Mouse (Mus musculus): ENCODE results near the gene Cygb.
"Not testable (repeated sequence)": the region's sequence is repeated elsewhere in the genome, so short reads cannot be mapped to it uniquely, and the experiment has no call there.

Gene Cygb

GRCm38 (mm10) chr11:116674616-116675379 is 20.7 kb upstream of the Cygb start:
- DNase-seq (ENCODE audit: low read depth, low spot score), result peak; percentile 38

GRCm38 (mm10) chr11:116673410-116673809 is 19.3 kb upstream of the Cygb start:
- DNase-seq (ENCODE audit: low read depth, low spot score), result no peak

- peak; percentile 64 for DNase-seq (ENCODE audit: low read depth, low spot score)
Observed at GRCm38 (mm10) chr11:116672595-116672994, 18.5 kb upstream of the Cygb start.

- no peak for DNase-seq (ENCODE audit: low read depth, low spot score)
Observed at GRCm38 (mm10) chr11:116671845-116672434, 17.8 kb upstream of the Cygb start.

- DNase-seq (ENCODE audit: low read depth, low spot score), result peak; percentile 99
Observed at GRCm38 (mm10) chr11:116671112-116671844, 17.2 kb upstream of the Cygb start.

- no peak for DNase-seq (ENCODE audit: low read depth, low spot score)
Observed at GRCm38 (mm10) chr11:116670386-116670785, 16.3 kb upstream of the Cygb start.

- no peak for DNase-seq (ENCODE audit: low read depth, low spot score)
Observed at GRCm38 (mm10) chr11:116669787-116670365, 15.8 kb upstream of the Cygb start.

GRCm38 (mm10) chr11:116669316-116669715 is 15.2 kb upstream of the Cygb start:
- no peak for DNase-seq (ENCODE audit: low read depth, low spot score)

GRCm38 (mm10) chr11:116668839-116669238 is 14.7 kb upstream of the Cygb start:
- DNase-seq (ENCODE audit: low read depth, low spot score), result no peak

GRCm38 (mm10) chr11:116668381-116668825 is 14.3 kb upstream of the Cygb start:
- no peak for DNase-seq (ENCODE audit: low read depth, low spot score)

GRCm38 (mm10) chr11:116667930-116668329 is 13.8 kb upstream of the Cygb start:
- no peak for DNase-seq (ENCODE audit: low read depth, low spot score)

GRCm38 (mm10) chr11:116667012-116667411 is 12.9 kb upstream of the Cygb start:
- not testable (repeated sequence) for DNase-seq (ENCODE audit: low read depth, low spot score)

- DNase-seq (ENCODE audit: low read depth, low spot score), result peak; percentile 68
Observed at GRCm38 (mm10) chr11:116666566-116666965, 12.5 kb upstream of the Cygb start.

- DNase-seq (ENCODE audit: low read depth, low spot score), result no peak
Observed at GRCm38 (mm10) chr11:116665289-116665688, 11.2 kb upstream of the Cygb start.

GRCm38 (mm10) chr11:116661948-116662377 is 7.8 kb upstream of the Cygb start:
- no peak for DNase-seq (ENCODE audit: low read depth, low spot score)

- no peak for DNase-seq (ENCODE audit: low read depth, low spot score)
Observed at GRCm38 (mm10) chr11:116661291-116661947, 7.3 kb upstream of the Cygb start.

- no peak for DNase-seq (ENCODE audit: low read depth, low spot score)
Observed at GRCm38 (mm10) chr11:116660181-116660580, 6.1 kb upstream of the Cygb start.

- DNase-seq (ENCODE audit: low read depth, low spot score), result no peak
Observed at GRCm38 (mm10) chr11:116659027-116659621, 5.0 kb upstream of the Cygb start.

- no peak for DNase-seq (ENCODE audit: low read depth, low spot score)
Observed at GRCm38 (mm10) chr11:116658238-116658637, 4.1 kb upstream of the Cygb start.

- DNase-seq (ENCODE audit: low read depth, low spot score), result peak; percentile 96
Observed at GRCm38 (mm10) chr11:116657311-116658223, 3.5 kb upstream of the Cygb start.
